Comparison of ENCODE assay signal across 15 mouse cellular contexts in genomic region chr3:138789275-138789674, GRCm38 (mm10). TPM values are rescaled to one million over a fixed set of nuclear protein-coding genes. Genes with fewer than 3 reads are reported as not detected.
DNase-seq lines count a peak whose midpoint lies in the region; ATAC-seq and TF ChIP-seq lines count a peak whose summit lies in the region.
"Had no signal": no experiment of that assay in that cellular context is flagged by ENCODE, and none has a peak within 500 bp of the region (broad histone marks: within the 10 kb centered on the region; RNA-seq: fewer than 3 reads in every experiment).

No protein-coding gene starts in this region.

- no peaks in the 10 kb centered on the region for H3K36me3 ChIP-seq in embryonic facial prominence, embryonic 14.5 days (ENCODE audit: control insufficient read depth, insufficient read depth, low read length)
- H3K36me3 ChIP-seq in embryonic facial prominence, embryonic 10.5 days (replicated peaks) = peaks cover 4% of the 10 kb centered on the region; the same call in 1 of the 2 replicates
- no peaks in the 10 kb centered on the region for H3K36me3 ChIP-seq in hindbrain, postnatal 0 days (ENCODE audit: insufficient read depth, low read length)
- H3K36me3 ChIP-seq in hindbrain, embryonic 13.5 days = no peaks in the 10 kb centered on the region
- H3K36me3 ChIP-seq in midbrain, embryonic 16.5 days (ENCODE audit: control insufficient read depth, insufficient read depth, low read length) = no peaks in the 10 kb centered on the region
- no peaks in the 10 kb centered on the region for H3K36me3 ChIP-seq in midbrain, embryonic 11.5 days (ENCODE audit: control insufficient read depth, insufficient read depth, low read length)
- H3K36me3 ChIP-seq: heart, embryonic 13.5 days; hindbrain, embryonic 12.5 days had no signal

- no peak overlapping the region for H3K9ac ChIP-seq in embryonic facial prominence, embryonic 14.5 days (ENCODE audit: low read depth, low read length)
- no peak overlapping the region for H3K9ac ChIP-seq in hindbrain, postnatal 0 days (replicated peaks; ENCODE audit: low read length)
- no peak overlapping the region for H3K9ac ChIP-seq in hindbrain, embryonic 13.5 days
- no peak overlapping the region for H3K9ac ChIP-seq in midbrain, embryonic 16.5 days (ENCODE audit: low read depth, low read length)
- H3K9ac ChIP-seq in midbrain, embryonic 11.5 days (ENCODE audit: low read length) = no peak overlapping the region
- H3K9ac ChIP-seq: heart, embryonic 13.5 days; hindbrain, embryonic 12.5 days had no signal

- no peaks in the 10 kb centered on the region for H3K4me1 ChIP-seq in embryonic facial prominence, embryonic 14.5 days (ENCODE audit: control insufficient read depth, insufficient read depth, low read length)
- H3K4me1 ChIP-seq in embryonic facial prominence, embryonic 10.5 days = peaks cover 7% of the 10 kb centered on the region
- H3K4me1 ChIP-seq in hindbrain, postnatal 0 days (ENCODE audit: insufficient read depth, low read length) = no peaks in the 10 kb centered on the region; the same call in 1 of the 2 replicates
- peaks cover 16% of the 10 kb centered on the region for H3K4me1 ChIP-seq in hindbrain, embryonic 13.5 days (replicated peaks)
- H3K4me1 ChIP-seq in midbrain, embryonic 16.5 days (ENCODE audit: control insufficient read depth, insufficient read depth, low read length) = peaks cover 10% of the 10 kb centered on the region; the same call in 1 of the 2 replicates
- H3K4me1 ChIP-seq in midbrain, embryonic 11.5 days (ENCODE audit: control insufficient read depth, insufficient read depth, low read length) = peaks cover 3% of the 10 kb centered on the region; the same call in 1 of the 2 replicates
- H3K4me1 ChIP-seq: heart, embryonic 13.5 days had no signal

- H3K4me3 ChIP-seq in embryonic facial prominence, embryonic 14.5 days (ENCODE audit: low read depth, low read length) = no peak overlapping the region
- no peak overlapping the region for H3K4me3 ChIP-seq in embryonic facial prominence, embryonic 10.5 days
- H3K4me3 ChIP-seq in hindbrain, postnatal 0 days (ENCODE audit: low read length) = no peak overlapping the region
- H3K4me3 ChIP-seq in hindbrain, embryonic 13.5 days = no peak overlapping the region
- no peak overlapping the region for H3K4me3 ChIP-seq in midbrain, embryonic 16.5 days (ENCODE audit: low read depth, low read length)
- H3K4me3 ChIP-seq in midbrain, embryonic 11.5 days (ENCODE audit: low read depth, low read length) = no peak overlapping the region
- H3K4me3 ChIP-seq: heart, embryonic 13.5 days; hindbrain, embryonic 12.5 days had no signal

- no peak overlapping the region for H3K27ac ChIP-seq in embryonic facial prominence, embryonic 14.5 days (replicated peaks; ENCODE audit: low read depth, low read length)
- H3K27ac ChIP-seq in embryonic facial prominence, embryonic 10.5 days (replicated peaks) = no peak overlapping the region
- H3K27ac ChIP-seq in hindbrain, postnatal 0 days = no peak overlapping the region
- no peak overlapping the region for H3K27ac ChIP-seq in hindbrain, embryonic 13.5 days
- H3K27ac ChIP-seq in midbrain, embryonic 16.5 days (ENCODE audit: low read length) = no peak overlapping the region
- H3K27ac ChIP-seq in midbrain, embryonic 11.5 days (ENCODE audit: low read depth, low read length) = no peak overlapping the region
- H3K27ac ChIP-seq: heart, embryonic 13.5 days; hindbrain, embryonic 12.5 days had no signal

- no peaks in the 10 kb centered on the region for H3K9me3 ChIP-seq in embryonic facial prominence, embryonic 14.5 days (ENCODE audit: control insufficient read depth, low read length)
- no peaks in the 10 kb centered on the region for H3K9me3 ChIP-seq in embryonic facial prominence, embryonic 10.5 days
- H3K9me3 ChIP-seq in hindbrain, postnatal 0 days (ENCODE audit: low read length) = no peaks in the 10 kb centered on the region
- H3K9me3 ChIP-seq in hindbrain, embryonic 13.5 days = no peaks in the 10 kb centered on the region
- H3K9me3 ChIP-seq in midbrain, embryonic 16.5 days (replicated peaks; ENCODE audit: control insufficient read depth, low read length, poor library complexity, severe bottlenecking) = no peaks in the 10 kb centered on the region
- H3K9me3 ChIP-seq in midbrain, embryonic 11.5 days (ENCODE audit: control insufficient read depth, low read length) = no peaks in the 10 kb centered on the region
- H3K9me3 ChIP-seq: heart, embryonic 13.5 days; hindbrain, embryonic 12.5 days had no signal

- no peaks in the 10 kb centered on the region for H3K27me3 ChIP-seq in embryonic facial prominence, embryonic 14.5 days (replicated peaks; ENCODE audit: control insufficient read depth, insufficient read depth, low read length)
- H3K27me3 ChIP-seq in embryonic facial prominence, embryonic 10.5 days (replicated peaks; ENCODE audit: low read depth, poor library complexity, severe bottlenecking) = no peaks in the 10 kb centered on the region
- no peaks in the 10 kb centered on the region for H3K27me3 ChIP-seq in hindbrain, postnatal 0 days (ENCODE audit: insufficient read depth, low read length)
- no peaks in the 10 kb centered on the region for H3K27me3 ChIP-seq in hindbrain, embryonic 13.5 days
- no peaks in the 10 kb centered on the region for H3K27me3 ChIP-seq in midbrain, embryonic 16.5 days (ENCODE audit: control insufficient read depth, insufficient read depth, low read depth, low read length)
- H3K27me3 ChIP-seq in midbrain, embryonic 11.5 days (ENCODE audit: control insufficient read depth, insufficient read depth, low read length) = no peaks in the 10 kb centered on the region
- H3K27me3 ChIP-seq: heart, embryonic 13.5 days; hindbrain, embryonic 12.5 days had no signal

- H3K4me2 ChIP-seq in embryonic facial prominence, embryonic 14.5 days (ENCODE audit: low read depth, low read length) = no peak overlapping the region
- H3K4me2 ChIP-seq in hindbrain, postnatal 0 days (ENCODE audit: low read depth, low read length) = 0 out of 2 replicates have a peak overlapping the region, but pooled peaks have one; percentile 16
- no peak overlapping the region for H3K4me2 ChIP-seq in hindbrain, embryonic 13.5 days
- no peak overlapping the region for H3K4me2 ChIP-seq in midbrain, embryonic 16.5 days (ENCODE audit: low read length)
- H3K4me2 ChIP-seq in midbrain, embryonic 11.5 days = no peak overlapping the region
- H3K4me2 ChIP-seq: heart, embryonic 13.5 days; hindbrain, embryonic 12.5 days had no signal

- no peak for ATAC-seq in embryonic facial prominence, embryonic 14.5 days (ENCODE audit: low read depth)
- no peak for ATAC-seq in hindbrain, postnatal 0 days
- ATAC-seq in hindbrain, embryonic 13.5 days (ENCODE audit: low FRiP score) = no peak
- ATAC-seq in midbrain, embryonic 16.5 days = 0 out of 2 replicates have a peak, but pooled peaks have one; percentile 18
- no peak for ATAC-seq in midbrain, embryonic 11.5 days (ENCODE audit: low FRiP score)
- ATAC-seq: intestine, embryonic 16.5 days had no signal

- DNase-seq in embryonic facial prominence, embryonic 14.5 days (ENCODE audit: low spot score) = peak; percentile 22
- no peak for DNase-seq in embryonic facial prominence, embryonic 10.5 days (ENCODE audit: low spot score)
- DNase-seq in hindbrain, postnatal 0 days (ENCODE audit: low spot score) = peak; percentile 48
- DNase-seq in midbrain, embryonic 11.5 days (ENCODE audit: low spot score, missing footprints) = no peak
- DNase-seq in ES-CJ7 (ENCODE audit: low read depth, low spot score) = peak; percentile 36
- no peak for DNase-seq in spleen, postnatal 36 days (ENCODE audit: low spot score in 2 of 2)
- DNase-seq: adrenal gland, postnatal 14 days; gastrocnemius, postnatal 36 days; heart, adult 11 months; heart, postnatal 36 days had no signal

- TF ChIP-seq CTCF in hindbrain, postnatal 0 days (IDR thresholded peaks at IDR 0.05; ENCODE audit: low read depth) = no peak

- WGBS in embryonic facial prominence, embryonic 14.5 days = 74% methylated on average over 5 of the region's 5 CpGs
- WGBS in embryonic facial prominence, embryonic 10.5 days = 96% methylated on average over 5 of the region's 5 CpGs
- 51% methylated on average over 5 of the region's 5 CpGs for WGBS in hindbrain, postnatal 0 days
- WGBS in hindbrain, embryonic 13.5 days = 87% methylated on average over 5 of the region's 5 CpGs
- WGBS in midbrain, embryonic 16.5 days = 88% methylated on average over 5 of the region's 5 CpGs
- 95% methylated on average over 5 of the region's 5 CpGs for WGBS in midbrain, embryonic 11.5 days

RNA-seq across cellular contexts. Expression of gene Tspan5, which starts 47.3 kb away (rescaled TPM):
- 38.7 and 40.6 TPM in 2 replicates for polyA plus RNA-seq in embryonic facial prominence, embryonic 14.5 days (2014; fragmentation: Nextera tagmentation; extraction: Ambion mirVana)
- polyA plus RNA-seq in embryonic facial prominence, embryonic 10.5 days (2016; fragmentation: Nextera tagmentation; extraction: Ambion mirVana) = 20.9 and 22.0 TPM in 2 replicates
- 135 and 144 TPM in 2 replicates for total RNA-seq in hindbrain, postnatal 0 days (2014; rRNA removed)
- 85.6 and 86.0 TPM in 2 replicates for polyA plus RNA-seq in hindbrain, postnatal 0 days (2015; fragmentation: Nextera tagmentation; extraction: Ambion mirVana)
- 89.1 and 97.0 TPM in 2 replicates for polyA plus RNA-seq in hindbrain, embryonic 13.5 days (2015; fragmentation: Nextera tagmentation; extraction: Ambion mirVana)
- 96.3 and 101 TPM in 2 replicates for polyA plus RNA-seq in midbrain, embryonic 16.5 days (2015; fragmentation: Nextera tagmentation; extraction: Ambion mirVana)
- 46.6 and 48.6 TPM in 2 replicates for polyA plus RNA-seq in midbrain, embryonic 11.5 days (2014; fragmentation: Nextera tagmentation; extraction: Ambion mirVana)

Comparison
In these comparisons a context has a peak if more than half of its experiments do, and no peak if none do; other contexts are left out.
1. DNase-seq: peak in embryonic facial prominence, embryonic 14.5 days (single experiment), hindbrain, postnatal 0 days (single experiment) and ES-CJ7 (single experiment); none in embryonic facial prominence, embryonic 10.5 days (single experiment), midbrain, embryonic 11.5 days (single experiment) and spleen, postnatal 36 days (0 of 2).